Mouse (Mus musculus): ENCODE data around the gene Kcnj3.

The Kcnj3 gene

DNA sequence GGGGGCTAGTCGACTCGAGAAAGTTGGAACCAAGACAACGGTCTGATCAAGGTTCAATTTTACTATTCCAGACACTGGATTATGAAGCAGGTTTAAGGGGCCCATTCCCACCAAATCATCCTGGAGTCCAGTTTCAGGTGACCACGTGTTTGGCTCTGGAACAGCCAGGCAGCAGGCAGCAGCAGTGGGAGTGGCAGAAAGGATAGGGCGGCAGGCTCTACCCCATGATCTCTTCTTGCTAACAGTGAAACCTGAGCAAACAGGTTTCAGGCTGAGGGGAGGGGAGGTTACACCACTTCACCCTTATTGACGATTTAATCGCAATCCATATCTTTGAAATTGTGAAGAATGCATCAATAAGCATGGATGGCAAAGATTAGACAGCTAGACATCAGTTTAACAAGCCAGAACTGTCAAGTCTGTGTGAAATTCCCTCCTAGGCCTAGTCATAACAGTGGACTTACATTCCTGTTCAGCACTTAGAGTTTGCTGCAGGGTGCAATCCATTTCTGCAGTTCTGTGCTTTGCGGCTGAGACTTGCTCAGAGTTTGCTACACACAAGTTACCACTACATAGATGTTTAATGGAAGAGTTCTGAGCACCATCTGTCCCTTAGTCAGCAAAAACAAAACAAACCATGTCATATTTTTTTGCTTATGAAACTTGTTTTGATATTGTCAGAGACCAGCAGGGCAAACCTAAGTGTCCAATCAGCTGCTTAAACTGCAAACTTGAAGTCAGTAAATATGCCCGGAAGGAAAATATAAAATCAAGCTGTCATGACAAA, 67.8 kb downstream of the Kcnj3 start:
- no peak for DNase-seq (ENCODE audit: extremely low read depth, insufficient read length, low spot score)

DNA sequence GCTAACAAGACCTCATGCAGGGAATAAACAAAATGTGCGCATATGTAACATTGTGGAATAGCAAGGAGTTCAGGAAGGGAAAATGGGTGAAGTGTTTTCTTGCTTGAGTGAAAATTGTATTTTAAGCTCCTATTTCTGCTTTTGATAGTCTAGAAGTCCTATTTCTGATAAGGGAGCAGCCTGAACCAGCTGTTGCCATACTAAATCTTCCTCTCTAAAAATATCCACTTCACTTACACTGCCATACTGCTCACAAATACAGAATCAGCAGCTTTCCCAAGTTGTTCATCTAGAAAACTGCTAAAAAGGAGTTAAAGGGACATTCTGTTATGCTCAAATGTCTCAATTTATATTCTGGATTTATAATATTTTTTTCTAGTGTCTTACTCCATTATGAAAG, 69.9 kb downstream of the Kcnj3 start:
- no peak for DNase-seq (ENCODE audit: extremely low read depth, insufficient read length, low spot score)

DNA sequence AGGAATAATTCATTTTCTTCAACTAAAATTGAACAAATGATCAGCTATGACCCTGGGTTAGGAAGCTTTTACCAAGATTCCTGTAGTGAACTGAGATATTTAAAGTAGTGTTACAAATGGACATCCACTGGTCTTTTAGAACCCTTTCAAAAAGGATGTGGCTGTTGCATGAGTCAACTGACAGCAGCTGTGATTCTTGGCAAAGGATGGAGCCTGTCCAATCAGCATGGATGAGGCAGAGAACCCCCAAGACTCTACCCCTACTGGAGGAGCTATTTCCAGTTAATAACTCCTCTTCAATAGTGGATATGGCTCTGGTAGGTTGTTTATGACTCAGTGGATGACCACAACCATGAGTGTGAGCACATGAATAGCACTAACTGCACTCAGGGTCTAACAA, 81.5 kb downstream of the Kcnj3 start:
- no peak for DNase-seq (ENCODE audit: extremely low read depth, insufficient read length, low spot score)

DNA sequence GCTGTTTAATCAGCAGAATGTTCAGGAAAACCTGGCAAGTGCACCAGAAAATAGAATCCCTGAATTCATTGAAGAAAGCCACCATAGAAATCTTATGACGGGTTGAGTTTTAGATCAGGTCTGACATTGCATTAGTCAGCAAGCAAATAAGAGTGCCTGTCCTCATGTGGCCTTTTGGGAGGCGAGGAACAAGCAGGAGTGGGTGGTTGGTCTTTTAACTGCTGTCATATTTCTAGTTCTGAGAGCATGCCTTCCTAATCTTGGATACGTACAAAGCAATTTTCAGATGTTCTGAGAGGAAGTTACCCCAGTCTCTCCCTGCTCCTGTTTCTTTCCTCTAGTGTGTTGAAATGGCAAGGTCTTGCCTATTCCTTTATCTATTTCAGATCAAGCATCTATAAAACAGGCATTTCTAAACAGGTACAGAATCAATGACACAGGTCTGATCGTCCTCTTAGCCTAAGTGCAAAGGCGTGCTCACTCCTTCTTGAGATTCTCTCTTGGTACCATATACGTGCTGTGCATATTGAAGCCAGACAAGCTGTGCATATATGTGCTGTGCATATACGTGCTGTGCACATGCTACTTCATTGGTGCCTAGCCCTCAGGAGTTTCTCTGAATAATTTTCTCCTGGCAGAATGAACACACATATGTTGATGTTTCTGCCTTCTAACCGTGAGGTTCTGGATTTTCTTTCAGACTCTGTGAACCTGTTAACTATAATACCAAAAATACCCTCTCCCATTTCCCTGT, 97.1 kb downstream of the Kcnj3 start:
- DNase-seq (ENCODE audit: extremely low read depth, insufficient read length, low spot score) = no peak

DNA sequence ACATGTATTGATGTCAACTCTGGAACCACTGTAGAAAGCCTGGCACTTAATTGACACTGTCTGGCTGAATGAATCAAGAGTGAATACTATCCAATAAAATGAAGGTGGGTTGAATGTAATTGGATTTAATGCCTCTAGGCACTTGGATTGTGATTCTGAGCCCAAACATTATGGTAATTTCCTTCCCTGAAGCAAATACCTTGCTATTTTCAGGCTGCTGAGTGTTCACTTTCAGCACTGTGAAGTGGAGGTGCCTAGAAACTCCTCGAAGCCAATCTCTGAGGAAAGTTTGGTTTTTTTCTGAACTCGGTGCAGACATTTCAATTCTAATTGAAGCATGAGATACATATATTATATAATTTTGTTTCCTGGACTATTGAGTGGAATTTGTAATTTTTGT, 99.2 kb downstream of the Kcnj3 start:
- no peak for DNase-seq (ENCODE audit: extremely low read depth, insufficient read length, low spot score)

DNA sequence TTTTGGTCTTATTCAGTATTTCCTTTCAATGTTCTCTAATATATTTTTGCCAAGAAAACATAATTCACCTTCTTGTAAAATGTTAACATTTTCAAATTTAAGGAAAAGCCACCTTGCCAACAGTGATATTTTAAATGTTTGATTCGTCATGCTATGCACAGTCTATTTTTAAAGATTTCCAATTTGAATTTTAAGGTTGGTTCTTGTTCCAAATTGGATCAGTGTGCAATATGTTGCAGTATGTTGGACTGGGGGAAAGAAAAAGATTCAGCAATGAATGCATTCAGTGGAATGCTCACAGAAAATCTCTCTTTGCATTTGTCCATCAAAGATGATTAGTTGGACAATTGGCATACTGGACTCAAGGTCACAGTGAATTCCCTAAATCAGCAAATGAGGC, 99.7 kb downstream of the Kcnj3 start:
- DNase-seq (ENCODE audit: extremely low read depth, insufficient read length, low spot score) = no peak

DNA sequence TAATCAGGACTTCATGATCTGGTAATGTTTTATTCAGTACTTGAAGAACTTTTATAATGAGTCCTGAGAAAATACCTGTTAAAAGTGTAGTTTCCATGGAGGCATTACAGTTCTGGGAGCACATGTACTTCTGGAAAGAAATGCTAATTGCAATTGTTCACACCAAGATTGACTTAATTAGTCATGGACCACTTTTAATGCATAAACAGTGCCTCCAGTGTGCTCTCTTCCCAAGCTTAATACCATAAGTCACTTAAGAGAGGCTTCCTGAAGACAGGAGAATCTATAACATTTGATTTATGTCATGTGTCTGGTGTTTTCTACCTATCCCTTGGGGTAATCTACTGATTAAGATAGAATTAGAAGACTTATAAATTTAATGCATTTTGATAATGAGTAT, 111.8 kb downstream of the Kcnj3 start:
- DNase-seq (ENCODE audit: extremely low read depth, insufficient read length, low spot score) = no peak

DNA sequence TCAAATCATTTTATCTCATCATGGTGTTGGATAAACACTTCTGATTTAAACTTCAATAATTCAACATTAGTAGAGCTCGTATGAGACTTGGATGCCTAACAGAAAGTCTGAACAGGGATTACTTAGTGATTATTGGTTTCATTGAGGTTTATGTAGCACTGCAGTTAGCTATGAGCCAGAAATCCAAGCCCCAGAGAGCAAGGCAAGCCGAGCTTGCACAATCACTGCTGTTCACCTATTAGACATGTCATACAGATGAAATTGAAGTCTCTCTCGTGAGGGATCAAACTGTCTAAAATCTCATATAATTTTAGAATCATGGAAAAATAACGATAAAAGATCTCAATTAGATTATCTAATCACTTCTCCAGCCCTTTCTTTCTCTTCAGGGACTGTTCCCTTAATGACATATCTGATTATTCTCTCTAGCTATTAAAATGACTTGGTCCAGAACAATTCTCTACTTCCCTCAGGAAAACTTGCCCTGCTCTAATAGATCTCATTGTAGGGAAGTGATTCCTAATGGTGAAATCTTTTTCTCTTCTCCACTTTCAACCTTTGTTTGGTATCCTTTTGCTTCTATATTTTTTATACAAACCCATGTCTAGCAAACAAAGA, 122.7 kb downstream of the Kcnj3 start:
- DNase-seq (ENCODE audit: extremely low read depth, insufficient read length, low spot score) = no peak

DNA sequence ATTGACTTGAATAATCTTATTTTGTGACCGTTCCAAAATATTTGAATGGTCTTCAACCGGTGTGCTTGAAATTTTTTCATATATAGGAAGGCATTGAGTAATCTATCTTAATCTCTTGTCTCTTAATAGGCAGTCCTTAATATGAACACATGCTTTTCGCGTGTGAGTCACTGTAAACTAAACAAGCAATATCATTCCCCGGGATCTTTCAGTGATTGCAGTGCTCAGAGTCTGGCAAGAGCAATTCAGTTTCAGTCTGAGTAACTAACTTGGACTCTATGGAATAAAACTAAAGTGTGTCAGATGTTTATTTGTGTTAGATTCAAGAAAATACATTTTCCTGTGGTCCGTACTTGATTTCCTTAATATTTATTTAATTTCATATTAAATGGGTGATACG, 133.5 kb downstream of the Kcnj3 start:
- DNase-seq (ENCODE audit: extremely low read depth, insufficient read length, low spot score) = no peak

DNA sequence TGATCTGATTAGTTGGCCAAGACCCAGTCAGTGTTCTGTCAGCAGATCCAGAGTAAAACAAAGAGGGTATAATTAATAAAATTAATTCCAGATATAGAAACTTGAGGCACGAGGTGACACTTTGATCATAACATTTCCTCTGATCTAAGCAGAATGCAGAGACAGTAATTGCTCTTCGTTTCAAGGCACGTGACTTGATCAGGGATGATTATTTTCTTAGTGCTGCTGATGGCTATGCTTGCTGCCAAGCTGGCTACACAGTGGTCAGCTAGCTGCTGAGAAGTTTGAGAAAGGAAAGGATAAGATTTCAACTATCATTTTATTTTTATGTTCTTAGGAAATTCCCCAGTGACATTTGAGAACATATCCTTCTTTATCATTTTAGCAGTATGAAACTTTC, 135.7 kb downstream of the Kcnj3 start:
- DNase-seq (ENCODE audit: extremely low read depth, insufficient read length, low spot score) = no peak

DNA sequence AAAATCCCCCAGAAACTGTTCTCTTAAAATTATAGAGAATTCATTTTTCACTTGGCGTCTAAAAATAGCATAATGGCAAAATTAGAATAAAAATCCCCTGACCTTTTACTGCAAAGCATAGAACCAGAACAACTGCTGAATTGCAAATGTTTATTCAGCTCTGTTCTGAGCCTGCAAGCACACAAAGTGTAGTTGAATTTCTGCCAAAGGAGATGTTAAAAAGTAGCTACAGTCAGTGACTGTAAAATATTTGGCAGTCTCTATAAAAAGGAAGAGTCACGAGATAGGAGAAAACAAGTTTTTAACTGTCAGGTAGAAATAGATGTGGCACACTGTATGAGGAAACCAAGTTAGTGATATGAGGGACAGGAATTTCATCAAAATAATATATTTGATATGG, 144.5 kb downstream of the Kcnj3 start:
- no peak for DNase-seq (ENCODE audit: extremely low read depth, insufficient read length, low spot score)

DNA sequence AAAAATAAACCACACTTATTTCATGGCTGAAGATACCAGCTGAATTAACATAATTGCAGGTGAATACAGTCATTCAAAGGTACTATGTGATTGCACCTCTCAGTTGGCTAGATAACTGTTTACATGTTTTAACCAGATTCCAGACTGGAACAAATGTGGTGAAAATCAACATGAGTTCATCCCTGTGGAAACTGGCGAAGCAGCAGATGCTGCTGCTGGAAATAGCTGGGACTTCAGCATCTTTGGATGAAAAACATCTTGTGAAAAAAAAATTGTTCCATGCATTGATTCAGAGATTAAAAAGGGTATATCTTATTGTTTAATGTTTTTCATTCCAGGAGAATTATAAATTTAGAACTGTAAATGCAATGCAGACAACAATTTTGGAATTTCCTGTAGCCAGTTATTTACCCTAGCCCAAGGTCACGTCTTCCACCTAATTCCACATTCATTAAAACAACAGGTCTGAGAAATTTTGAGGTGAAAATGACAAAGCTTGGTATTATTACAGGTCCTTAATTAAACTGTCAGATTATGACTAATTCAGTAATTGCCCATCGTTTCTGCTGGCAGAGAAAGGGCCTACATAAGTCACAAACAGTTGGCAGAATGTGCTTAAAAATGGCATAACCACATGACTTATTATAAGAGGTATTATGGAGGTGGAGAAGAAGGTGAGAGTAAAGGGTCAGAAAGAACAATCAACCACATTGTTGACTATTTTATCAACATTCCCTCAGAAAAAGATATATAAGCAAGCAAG, 155.6 kb downstream of the Kcnj3 start:
- DNase-seq (ENCODE audit: extremely low read depth, insufficient read length, low spot score) = no peak

Measured in 3134 (cell line).